Mouse (Mus musculus) lung, adult 18-20 months (tissue): ENCODE results near the gene Dnttip1.
"Not testable (repeated sequence)": the region's sequence is repeated elsewhere in the genome, so short reads cannot be mapped to it uniquely, and the experiment has no call there.

ENCODE experiments used
- DNase-seq, 2 experiments: peaks; one replicate each; pipeline ENCODE4 v3.0.0; 2022; ENCODE audit warnings: mixed read lengths in 2 of 2

Dnttip1 gene

DNA sequence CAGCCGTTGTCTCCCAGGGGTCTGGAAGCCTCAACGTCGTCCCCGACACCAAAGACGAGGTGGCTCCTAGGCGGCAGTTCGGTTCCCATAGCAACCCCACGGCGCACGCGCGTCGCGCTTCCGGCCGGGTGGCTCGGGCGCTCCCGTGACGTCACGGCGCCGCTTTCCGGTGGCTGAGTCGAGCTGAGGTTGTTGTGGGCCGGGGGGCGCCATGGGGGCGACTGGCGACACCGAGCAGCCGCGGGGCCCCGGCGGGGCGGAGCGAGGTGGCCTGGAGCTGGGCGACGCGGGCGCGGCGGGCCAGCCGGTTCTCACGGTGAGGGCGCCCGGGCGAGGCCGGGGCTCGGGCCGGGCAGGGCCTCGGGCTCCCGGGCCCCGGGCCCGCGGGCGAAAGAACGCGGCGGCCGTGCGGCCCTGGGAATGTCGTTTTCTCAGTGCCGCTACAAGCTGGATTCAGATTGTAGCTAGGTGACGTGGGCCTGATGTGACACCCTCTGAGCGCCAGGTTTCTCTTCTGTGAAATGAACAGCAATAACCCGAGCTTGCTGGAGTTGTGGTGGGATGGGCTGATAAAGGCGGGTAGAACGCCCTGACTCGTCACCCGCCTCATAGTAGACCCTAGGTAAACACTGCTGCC, at the start of gene Dnttip1, which contains the start of gene Wfdc3:
Gene Dnttip1, plus strand, starts transcription at position 141 of the 637 bp plus-strand sequence.
Gene Wfdc3, minus strand, starts transcription at position 89 of the 637 bp plus-strand sequence.
- peak; percentile 90 to 93 for DNase-seq

DNA sequence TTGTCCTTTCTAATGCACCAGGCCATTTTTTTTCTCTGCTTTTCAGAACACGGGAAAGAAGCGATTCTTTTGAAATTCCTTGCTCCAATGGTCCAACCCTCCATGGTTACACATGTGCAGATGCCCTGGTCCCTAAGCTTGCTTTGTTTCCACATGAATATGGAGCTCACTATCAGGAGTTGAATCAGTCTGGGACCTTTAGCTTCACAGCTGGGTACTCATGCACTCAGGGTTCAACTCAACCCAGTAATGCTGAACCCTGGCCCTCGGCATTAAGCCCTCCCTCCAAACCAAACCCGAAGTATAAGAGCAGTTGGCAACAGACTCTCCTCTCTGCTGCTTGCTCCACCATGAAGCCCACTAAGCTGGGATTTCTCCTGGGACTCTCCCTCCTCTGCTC, 47.6 kb upstream of the Dnttip1 start, which contains the start of gene Spint4:
Gene Spint4, plus strand, starts transcription at position 301 of the 400 bp plus-strand sequence.
- no peak for DNase-seq

DNA sequence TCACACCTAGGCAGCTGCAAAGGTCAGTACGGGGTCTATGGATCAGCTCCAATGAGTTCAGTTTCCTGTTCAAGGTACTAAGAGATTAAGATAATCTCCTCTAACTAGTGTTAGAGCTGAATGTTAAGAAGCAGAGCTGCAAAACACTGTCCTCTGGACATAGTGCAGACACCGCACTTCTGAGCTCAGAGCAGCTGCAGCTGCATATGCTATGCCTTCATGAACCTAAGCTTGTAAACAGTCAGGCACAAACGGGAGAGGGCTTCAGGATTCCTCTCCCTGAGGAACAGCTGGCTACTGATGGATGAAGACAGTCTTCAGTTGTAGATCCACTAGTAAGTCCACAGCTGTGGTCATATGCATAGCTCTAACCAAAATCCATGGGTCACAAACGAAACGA, 44.8 kb upstream of the Dnttip1 start:
- no peak for DNase-seq

DNA sequence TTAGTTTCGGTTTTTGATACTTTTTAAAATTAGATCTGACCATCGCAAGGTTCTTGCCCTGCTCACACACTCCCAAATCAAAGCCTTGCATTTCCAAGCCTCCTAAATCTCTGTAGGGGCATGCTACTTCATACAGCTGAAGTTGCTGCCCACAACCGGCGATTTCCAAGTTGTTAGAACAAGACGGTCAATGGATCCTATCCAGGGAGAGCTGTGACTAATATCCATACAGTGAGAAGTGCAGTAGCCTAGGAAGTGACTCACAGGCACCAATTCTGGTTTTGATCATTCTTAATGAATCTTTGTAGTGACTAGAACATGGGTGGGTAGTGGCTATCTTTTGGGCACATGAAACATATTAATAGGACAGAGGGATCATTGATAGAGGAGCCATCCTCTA, 44.0 kb upstream of the Dnttip1 start:
- DNase-seq = no peak

DNA sequence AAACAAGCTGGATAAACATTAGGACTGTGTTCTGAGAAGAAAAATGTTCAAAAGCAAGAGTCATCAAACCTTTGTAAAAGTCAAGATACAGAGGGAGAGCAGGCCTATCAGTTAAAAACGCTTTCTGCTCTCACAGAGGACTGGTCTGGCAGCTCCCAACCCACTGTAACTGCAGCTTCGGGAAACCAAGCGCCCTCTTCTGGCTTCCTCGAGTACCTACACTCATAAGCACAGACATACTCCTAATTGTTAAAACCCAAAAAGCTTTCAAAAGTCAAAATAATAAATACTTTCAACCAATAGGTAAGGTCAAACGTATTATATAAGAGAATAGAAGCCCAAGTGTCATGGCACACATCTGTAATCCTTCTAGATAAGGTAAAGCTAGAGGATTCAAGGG, 41.5 kb upstream of the Dnttip1 start:
- no peak for DNase-seq

DNA sequence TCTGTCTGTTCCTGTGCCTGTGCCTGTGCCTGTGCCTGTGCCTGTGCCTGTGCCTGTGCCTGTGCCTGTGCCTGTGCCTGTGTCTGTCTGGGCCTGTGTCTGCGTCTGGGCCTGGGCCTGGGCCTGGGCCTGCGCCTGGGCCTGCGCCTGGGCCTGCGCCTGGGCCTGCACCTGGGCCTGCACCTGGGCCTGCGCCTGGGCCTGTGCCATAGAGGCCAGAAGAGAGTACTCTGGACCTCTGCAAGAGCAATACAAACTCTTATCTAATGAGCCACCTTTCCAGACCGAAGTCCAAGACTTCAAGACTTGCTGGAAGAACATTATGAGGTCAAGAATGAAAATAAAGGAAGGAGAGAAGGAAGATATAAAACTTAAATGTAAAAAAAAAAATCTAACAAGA, 40.5 kb upstream of the Dnttip1 start:
- DNase-seq = no peak

DNA sequence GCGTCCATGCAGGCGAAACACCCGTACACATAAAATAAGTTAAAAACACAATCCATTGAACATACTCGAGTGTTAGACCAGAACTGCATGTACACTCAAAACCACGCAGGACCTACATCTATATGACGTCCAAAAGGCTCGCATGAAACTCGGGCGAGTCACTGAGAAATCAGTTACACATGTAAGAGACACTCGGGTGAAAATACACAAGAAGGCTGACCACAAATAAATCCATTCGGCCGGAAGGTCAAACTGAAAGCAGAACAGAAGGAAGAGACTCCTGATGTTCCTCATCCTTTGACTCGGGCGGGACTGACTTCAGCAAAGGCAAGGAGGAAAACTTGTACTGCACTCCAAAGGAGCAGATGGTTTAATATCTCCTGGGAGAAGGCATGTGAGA, 39.8 kb upstream of the Dnttip1 start:
- DNase-seq = no peak

DNA sequence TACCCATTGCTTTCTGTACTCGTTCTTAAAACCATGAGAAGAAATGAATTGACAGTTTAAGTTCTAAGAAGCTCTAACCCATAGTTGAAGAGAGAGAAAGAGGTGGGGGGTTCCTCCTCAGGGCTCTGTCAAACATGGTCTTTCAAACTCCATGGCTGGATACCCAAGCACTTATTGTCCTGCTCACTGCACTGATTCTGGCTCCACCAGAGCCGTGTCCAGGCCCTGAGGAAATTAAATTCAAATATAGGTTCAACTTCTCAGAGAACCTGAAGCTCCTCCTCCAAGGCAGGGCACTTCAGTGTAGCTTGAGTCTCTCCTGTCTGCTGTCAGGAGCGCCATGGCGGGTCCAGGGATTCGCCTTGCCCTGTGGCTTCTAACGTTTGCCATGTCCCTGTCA, 30.8 kb upstream of the Dnttip1 start, which contains the start of gene Spint5:
Gene Spint5, plus strand, starts transcription at position 301 of the 400 bp plus-strand sequence.
- DNase-seq = no peak

DNA sequence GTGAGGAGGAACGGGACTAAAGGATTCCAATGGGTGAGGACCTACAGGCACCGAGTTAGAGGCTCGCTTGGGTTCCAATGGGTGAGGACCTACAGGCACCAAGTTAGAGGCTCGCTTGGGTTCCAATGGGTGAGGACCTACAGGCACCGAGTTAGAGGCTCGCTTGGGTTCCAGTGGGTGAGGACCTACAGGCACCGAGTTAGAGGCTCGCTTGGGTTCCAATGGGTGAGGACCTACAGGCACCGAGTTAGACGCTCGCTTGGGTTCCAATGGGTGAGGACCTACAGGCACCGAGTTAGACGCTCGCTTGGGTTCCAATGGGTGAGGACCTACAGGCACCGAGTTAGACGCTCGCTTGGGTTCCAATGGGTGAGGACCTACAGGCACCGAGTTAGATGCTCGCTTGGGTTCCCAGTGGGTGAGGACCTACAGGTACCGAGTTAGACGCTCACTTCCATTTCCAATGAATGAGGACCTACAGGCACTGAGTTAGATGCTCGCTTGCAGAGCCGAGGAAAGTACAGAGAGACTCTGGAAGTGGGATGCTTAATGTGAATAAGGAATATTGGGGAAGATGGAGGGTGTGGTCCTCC, 29.5 kb upstream of the Dnttip1 start:
- not testable (repeated sequence) for DNase-seq

DNA sequence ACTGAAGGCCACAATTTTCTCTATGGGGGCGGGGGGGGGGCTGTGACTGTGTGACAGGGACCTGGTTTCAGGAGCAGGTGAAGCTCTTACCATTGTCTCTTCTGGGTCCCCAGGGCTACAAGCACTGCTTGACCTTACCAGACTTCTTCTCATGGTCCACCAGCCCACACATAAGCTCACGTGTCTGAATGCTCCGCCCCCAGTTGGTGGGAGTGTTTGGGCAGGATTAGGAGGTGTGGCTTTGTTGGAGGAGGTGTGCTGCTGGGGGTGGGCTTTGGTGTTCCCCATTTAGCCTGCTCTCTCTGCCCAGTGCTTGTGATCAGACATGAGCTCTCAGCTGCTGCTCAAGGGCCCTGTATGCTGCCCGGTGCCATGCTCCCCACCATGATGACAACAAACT, 22.5 kb upstream of the Dnttip1 start:
- DNase-seq = no peak

DNA sequence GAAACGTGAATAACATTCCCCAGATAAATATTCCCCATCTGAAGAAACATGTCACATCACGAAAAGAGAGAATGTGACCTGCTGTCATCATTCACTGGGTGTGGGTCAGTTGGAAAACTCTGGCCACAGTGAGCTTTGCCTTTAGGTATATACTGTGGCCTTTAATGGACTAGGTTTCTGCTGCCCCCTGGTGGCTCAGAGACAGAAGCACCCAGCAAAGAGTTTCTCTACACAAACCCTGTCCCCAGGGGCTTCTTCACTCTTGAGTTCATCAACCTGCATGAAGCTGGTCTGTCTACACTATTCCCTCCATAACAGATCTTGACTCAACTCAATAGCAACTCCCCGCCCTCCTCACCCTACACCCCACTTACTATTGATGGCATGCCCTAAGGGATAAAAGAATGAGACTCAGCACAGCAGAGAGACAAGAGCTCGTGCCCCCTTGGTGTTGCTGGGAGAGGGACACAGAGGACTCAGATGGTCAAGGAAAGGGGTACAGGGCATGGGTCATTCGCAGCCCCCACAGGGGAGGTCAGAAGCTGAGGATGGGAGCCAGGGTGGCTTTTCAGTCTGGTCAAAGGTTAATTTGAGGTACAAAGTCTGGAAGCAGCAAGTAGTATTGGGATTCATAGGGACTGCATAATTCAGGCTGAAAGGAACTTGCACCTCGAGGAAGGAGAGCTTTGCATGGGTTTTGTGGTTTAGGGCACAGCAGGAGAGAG, 19.7 kb upstream of the Dnttip1 start:
- DNase-seq = peak; percentile 57 to 59

DNA sequence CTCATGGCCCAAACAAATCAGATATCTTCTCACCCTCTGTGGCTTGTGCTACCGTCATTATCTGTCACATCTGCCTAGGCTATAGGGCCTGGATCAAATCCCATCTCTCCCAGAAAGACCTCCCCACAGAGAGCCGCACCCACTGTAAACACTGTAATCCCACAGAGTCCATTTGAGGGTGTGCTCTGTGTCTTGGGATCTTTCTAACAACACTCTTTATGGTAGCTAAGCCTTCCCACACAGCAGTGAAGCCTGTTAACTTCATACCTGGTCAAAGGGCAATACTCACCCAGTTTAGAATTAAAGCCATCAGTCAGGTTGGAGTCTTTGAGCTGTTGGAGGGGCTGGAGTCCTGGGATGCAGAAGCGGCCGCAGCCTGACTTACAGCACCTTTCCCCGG, 14.1 kb upstream of the Dnttip1 start:
- no peak for DNase-seq

DNA sequence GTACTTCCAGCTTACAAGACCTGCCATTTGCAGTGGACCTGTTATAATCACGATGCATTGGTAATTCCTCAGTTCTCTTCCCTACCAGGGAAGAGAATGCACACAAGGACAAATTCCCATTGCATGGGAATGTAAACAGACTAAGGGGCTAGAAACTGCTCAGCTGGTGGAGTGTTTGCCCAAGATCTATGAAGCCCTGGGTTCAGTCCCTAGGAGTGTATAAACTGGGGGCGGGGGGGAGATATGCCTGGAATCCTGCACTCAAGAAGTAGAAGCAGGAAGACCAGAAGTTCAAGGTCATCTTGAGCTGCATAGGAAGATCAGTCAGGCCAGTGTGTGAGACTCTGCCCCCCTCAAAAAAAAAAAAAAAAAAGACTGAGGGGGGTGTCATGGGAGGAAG, 12.5 kb upstream of the Dnttip1 start:
- no peak for DNase-seq

DNA sequence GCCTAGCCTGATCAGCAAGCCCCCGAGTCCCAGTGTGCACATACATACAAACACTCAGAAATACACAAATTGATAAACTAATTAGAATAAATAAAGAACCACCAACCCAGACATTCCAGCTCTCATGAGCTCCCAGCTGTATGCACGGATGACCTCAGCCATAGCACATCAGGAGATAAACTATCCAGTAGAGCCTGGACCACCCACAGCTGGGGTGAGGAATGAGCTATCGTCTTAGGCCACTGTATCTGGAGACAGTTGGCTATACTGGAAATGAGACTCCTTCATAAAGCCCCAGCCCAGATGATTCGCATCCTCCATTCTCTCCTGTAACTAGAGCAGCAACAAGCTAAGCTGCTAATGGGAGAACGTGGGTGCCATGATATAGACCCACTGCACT, 10.9 kb upstream of the Dnttip1 start:
- no peak for DNase-seq

DNA sequence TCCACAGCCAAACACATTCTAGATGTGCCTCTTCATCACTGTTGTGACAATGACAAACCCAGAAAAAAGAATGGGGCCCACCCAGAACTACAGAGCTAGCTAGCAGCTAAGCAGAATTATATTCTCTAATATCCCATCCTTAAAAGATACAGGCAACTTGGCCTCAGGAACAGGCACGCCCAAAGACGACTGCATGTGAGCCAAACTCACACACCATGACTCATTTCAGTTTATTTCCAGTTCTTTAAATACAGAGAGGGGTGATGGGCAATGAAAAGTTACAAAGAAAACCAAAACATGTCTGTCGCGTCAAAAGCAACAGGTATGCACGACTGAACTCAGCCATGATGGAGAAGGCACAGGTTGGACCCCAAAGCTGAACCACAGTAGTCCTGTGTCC, 10.3 kb upstream of the Dnttip1 start:
- no peak for DNase-seq

DNA sequence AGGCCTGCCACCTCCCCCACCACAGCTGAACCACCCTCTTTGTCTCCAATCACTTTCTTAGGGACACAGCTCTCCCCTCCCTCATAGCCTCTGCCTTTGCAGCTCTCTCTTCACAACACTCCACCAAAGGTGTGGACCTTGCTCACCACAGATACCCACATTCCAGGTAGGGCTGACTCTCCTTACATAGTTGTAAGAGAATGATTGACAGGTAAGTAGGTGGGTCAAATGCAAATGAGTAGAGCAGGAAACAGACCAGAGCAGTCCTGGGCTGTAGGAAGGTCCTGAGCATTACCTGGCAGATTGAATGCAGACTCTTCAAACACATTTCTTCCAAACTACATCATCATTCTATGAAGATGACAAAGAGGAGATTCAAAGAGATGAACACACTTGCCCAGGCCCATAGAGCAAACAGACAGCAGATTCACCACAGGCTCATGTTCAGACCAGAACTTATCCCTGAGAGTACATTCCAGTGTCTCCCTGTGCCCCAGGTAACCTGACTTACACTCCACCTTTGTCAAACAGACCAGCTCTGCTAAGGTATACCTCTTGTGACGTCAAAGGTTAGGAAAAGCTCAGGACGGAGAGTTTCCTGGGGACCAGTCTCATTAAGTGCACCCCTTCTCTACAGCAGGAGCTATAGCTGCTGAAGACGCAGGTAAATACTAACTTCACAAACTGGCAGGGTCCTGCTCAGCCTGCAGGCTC, 8.2 kb upstream of the Dnttip1 start:
- no peak for DNase-seq

DNA sequence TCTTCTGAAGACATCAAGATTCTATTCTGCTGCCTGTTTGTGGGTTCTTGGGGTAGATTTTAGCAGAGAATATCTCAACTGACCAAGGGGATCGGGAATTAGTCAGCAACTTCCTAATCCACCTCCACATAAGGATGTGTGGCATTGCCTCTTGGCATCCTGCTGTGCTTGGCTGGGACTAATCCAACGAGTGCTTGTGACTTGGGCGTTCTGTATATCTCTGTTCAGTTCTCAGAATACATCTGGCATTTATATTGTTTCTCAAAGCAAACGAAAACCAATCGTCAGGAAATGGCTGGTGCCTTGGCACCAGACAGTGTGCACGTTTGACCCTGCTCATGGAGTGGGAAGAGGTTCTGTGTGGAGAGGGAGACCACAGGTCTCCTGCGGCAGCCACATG, 5.9 kb upstream of the Dnttip1 start:
- DNase-seq = no peak

DNA sequence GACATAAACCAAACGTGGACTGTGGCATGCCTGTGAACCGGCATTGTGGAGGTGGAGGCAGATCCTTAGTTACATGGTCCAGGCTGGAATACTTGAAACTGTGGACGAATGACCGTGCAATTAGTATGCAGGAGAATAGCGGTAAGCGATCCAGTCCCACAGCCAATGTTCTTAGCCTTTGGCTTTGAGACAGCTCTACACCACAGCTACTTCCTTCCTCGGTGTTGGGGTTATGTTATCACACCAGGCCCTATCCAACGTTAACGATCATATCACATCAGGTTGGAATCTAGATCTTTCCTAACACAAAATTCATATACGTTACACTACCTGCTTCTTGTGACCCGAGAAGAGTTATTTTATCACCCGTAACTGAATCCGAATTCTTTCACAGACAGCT, 796 bp upstream of the Dnttip1 start:
- DNase-seq = no peak

DNA sequence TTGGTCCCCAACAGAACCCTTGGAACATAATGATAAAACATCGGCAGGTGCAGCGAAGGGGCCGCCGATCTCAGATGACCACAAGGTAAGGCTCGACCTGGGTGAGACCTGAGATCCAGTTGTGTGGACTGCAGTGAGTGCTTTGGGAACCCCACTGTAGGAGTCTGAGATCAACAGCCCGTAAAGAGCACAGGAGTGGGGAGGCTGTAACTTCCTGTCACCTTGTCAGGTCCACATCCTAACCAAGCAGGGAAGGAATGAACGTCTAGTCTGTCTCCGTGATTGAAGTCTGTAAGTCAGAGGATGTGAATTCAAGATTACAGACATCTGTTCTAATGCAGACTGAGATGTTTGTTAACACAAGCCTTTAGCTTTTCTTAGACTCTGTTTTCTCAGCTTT, 910 bp downstream of the Dnttip1 start:
- no peak for DNase-seq

DNA sequence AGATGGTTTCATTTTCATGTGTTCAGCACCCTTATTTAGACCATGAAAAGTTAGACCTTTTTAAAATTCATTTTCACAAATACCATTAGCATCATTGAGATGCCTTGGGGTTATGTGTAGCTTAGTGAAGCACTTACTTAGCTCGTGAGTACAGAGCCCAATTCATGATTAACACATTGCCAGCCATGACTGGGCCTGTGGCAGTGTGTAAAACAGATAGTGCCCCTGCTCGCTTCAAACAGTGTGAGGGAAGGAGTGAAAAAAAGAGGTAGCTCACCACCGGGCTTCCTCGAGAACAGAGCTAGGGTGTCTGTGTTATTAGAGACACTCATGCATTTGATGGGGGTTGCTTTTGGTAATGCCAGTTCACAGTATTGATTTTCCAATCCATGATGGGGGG, 2.4 kb downstream of the Dnttip1 start:
- no peak for DNase-seq

DNA sequence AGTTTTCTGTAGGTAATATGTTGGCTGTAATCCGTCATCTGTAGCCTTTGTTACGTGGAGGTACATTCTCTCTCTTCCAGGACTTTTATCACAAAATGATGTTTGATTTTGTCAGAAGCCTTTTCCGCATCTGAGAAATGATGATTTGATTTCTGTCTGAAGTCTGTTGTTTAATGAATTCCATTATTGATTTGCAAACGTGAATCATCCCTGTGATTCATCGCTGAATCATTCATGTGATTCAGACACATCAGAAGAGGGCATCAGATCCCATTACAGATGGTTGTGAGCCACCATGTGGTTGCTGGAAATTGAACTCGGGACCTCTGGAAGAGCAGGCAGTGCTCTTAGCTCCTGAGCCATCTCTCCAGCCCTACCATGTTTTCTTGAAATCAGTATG, 3.2 kb downstream of the Dnttip1 start:
- DNase-seq = no peak

DNA sequence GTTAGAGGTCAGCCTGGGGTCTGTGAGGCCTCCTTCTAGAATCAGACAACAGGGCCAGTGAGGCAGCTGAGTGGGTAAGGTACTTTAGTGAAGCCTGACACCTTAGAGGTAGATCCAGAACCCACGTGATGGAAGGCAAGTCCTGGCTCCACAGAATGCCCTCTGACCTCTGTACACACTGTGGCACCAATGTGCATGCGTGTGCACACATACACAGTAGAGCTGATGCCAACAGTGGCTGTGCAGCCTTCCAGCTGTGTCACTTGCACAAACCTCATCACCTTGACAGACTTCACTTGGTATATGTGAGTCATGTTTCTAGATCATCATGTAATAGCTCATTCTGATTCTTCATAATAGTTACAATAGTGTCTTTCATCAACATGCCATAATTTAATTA, 6.7 kb downstream of the Dnttip1 start:
- no peak for DNase-seq

DNA sequence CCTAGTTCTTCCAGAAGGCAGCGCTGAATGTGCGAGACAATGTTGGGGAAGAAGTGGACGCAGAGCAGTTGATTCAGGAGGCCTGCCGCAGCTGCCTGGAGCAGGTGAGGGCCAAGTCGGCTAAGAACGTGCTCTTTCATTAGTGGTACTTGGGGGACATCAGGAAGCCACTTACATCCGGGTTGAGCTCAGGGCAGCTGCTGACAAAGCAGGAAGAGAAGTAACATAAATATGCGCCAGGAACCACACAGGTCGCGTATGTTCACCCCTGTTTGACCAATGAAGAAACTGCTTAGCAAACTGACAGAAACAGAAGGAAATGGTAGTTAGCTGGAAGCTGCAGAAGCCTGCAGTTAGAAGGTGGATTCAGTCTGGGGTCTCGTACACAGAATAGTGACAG, 8.3 kb downstream of the Dnttip1 start:
- DNase-seq = no peak

DNA sequence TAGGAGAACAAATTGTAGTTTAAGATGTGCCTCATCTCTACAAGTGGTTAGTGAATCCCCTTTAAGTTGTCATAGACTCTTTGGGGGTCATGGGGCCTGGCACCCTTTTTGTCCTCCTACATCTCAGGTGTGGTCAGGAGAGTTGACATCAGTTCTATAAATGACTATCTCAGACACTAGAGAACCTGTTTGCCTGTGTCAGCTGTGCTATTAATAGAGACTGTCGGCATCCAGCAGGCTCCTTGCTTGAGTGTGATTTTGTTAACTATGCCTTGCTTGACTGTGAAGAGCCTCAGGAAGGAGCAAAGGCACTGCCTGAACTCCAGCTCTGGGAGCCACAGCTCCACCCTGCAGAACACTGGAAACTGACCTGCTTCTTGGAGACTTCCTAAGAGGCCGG, 9.0 kb downstream of the Dnttip1 start:
- no peak for DNase-seq
